Mouse (Mus musculus): ENCODE measurements at regions not wholly inside any gene's neighbourhood (a gene's known extent, or its start where the extent isn't known, plus 50 kb on each side); places are given as distances from the start of the nearest gene placed in this dataset.

GRCm38 (mm10) chr16:55521421-55521971, 223.7 kb upstream of the Zpld1 start:
- TF ChIP-seq POLR2A (IDR thresholded peaks at IDR 0.05; ENCODE audit: borderline replicate concordance, low read depth, low read length) (no peak), CTCF (IDR thresholded peaks at IDR 0.05; ENCODE audit: low read depth, low read length) (no peak)

All from bone marrow macrophage, adult 2 months (primary cell).